Mouse (Mus musculus) midbrain, embryonic 14.5 days (tissue): ENCODE data around the gene Thumpd1. TPM values are rescaled to one million over a fixed set of nuclear protein-coding genes. Genes with fewer than 3 reads are reported as not detected.
"Not testable (repeated sequence)": the region's sequence is repeated elsewhere in the genome, so short reads cannot be mapped to it uniquely, and the experiment has no call there.

ENCODE experiments used
- ATAC-seq: fragments of 200-750 bp; cut with Nextera tagmentation; 2 replicates; pipeline ENCODE4 v1.8.0; 2017; ENCODE audit warnings: moderate number of reproducible peaks, moderate library complexity; ENCODE audit not compliant: low FRiP score, low TSS enrichment
- DNase-seq: peaks from one replicate; pipeline ENCODE4 v3.0.0-alpha.2; 2015
- H3K27ac ChIP-seq: fragments of 300-500 bp; sonication (generic); replicated peaks from 2 replicates; pipeline ENCODE4 v1.5.1; 2014; ENCODE audit warnings: mild to moderate bottlenecking, low read depth, low read length, moderate library complexity
- H3K27me3 ChIP-seq: fragments of 300-500 bp; sonication (generic); 2 replicates; pipeline ENCODE4 v1.6.1; 2014; ENCODE audit warnings: low read length, control low read depth, mixed read lengths; ENCODE audit not compliant: control insufficient read depth, insufficient read depth
- H3K36me3 ChIP-seq: fragments of 300-500 bp; sonication (generic); 2 replicates; pipeline ENCODE4 v1.6.1; 2014; ENCODE audit warnings: low read length, control low read depth; ENCODE audit not compliant: control insufficient read depth, insufficient read depth
- H3K4me1 ChIP-seq: fragments of 300-500 bp; sonication (generic); 2 replicates; pipeline ENCODE4 v1.6.1; 2014; ENCODE audit warnings: mild to moderate bottlenecking, antibody characterized with exemption, low read length, control low read depth; ENCODE audit not compliant: control insufficient read depth, insufficient read depth
- H3K4me2 ChIP-seq: fragments of 300-500 bp; sonication (generic); 2 replicates; pipeline ENCODE4 v1.6.1; 2014; ENCODE audit warnings: mild to moderate bottlenecking, low read length, moderate library complexity
- H3K4me3 ChIP-seq: fragments of 300-500 bp; sonication (generic); replicated peaks from 2 replicates; pipeline ENCODE4 v1.5.1; 2014; ENCODE audit warnings: low read depth, low read length
- H3K9ac ChIP-seq: fragments of 300-500 bp; sonication (generic); replicated peaks from 2 replicates; pipeline ENCODE4 v1.6.1; 2014; ENCODE audit warnings: mild to moderate bottlenecking, low read length, moderate library complexity
- H3K9me3 ChIP-seq: fragments of 300-500 bp; sonication (generic); 2 replicates; pipeline ENCODE4 v1.6.1; 2016; ENCODE audit warnings: low read length, control low read depth, mixed read lengths; ENCODE audit not compliant: control insufficient read depth
- WGBS: fragments of 180-500 bp; shearing (Covaris S2); extraction: QIAGEN DNeasy Blood & Tissue Kit; methylation state at CpG from one replicate; pipeline ENCODE4 v1.1.7; 2014; 5-methylcytosine and 5-hydroxymethylcytosine counted together
- polyA plus RNA-seq: library from polyadenylated mRNA; unstranded; fragments of >200 nt; fragmentation: Nextera tagmentation; extraction: Ambion mirVana; gene quantifications from 2 replicates; pipeline ENCODE4 v1.2.1, GENCODE M21; 2014

Gene Thumpd1
- polyA plus RNA-seq, 1 experiment from 2014 or later, result 94.4 TPM

GRCm38 (mm10) chr7:119745869-119746268 is 25.3 kb upstream of the Thumpd1 start:
- ATAC-seq (no peak), DNase-seq (no peak)
- no peak overlapping the region for H3K4me2 ChIP-seq
- no peak overlapping the region for H3K27ac ChIP-seq
- no peaks in the 10 kb centered on the region for H3K27me3 ChIP-seq
- H3K4me3 ChIP-seq, result no peak overlapping the region
- no peaks in the 10 kb centered on the region for H3K36me3 ChIP-seq
- H3K9me3 ChIP-seq, result no peaks in the 10 kb centered on the region
- no peak overlapping the region for H3K9ac ChIP-seq
- WGBS, result 84% methylated on average over 1 of the region's 1 CpGs
- peaks cover 5% of the 10 kb centered on the region; the same call in 1 of the 2 replicates for H3K4me1 ChIP-seq

GRCm38 (mm10) chr7:119744321-119744720 is 23.7 kb upstream of the Thumpd1 start:
- no peaks in the 10 kb centered on the region for H3K36me3 ChIP-seq
- H3K4me1 ChIP-seq, result peaks cover 5% of the 10 kb centered on the region; the same call in 1 of the 2 replicates
- peak overlapping the region; percentile 38 for H3K4me2 ChIP-seq
- H3K27ac ChIP-seq, result no peak overlapping the region
- H3K4me3 ChIP-seq, result no peak overlapping the region
- no peak for ATAC-seq
- no peak overlapping the region for H3K9ac ChIP-seq
- peak; percentile 48 for DNase-seq
- WGBS, result 4% methylated on average over 34 of the region's 34 CpGs
- H3K9me3 ChIP-seq, result no peaks in the 10 kb centered on the region
- no peaks in the 10 kb centered on the region for H3K27me3 ChIP-seq

GRCm38 (mm10) chr7:119739798-119740468 is 19.3 kb upstream of the Thumpd1 start:
- peak; percentile 37 for DNase-seq
- 2% methylated on average over 29 of the region's 44 CpGs for WGBS
- H3K27me3 ChIP-seq, H3K4me1 ChIP-seq, H3K9ac ChIP-seq, H3K9me3 ChIP-seq, H3K36me3 ChIP-seq, H3K27ac ChIP-seq: not testable (repeated sequence)
- peak; percentile 75; the same call in 1 of the 2 replicates for ATAC-seq
- H3K4me3 ChIP-seq, result peak overlapping the region; percentile 35
- peak overlapping the region; percentile 51 for H3K4me2 ChIP-seq

GRCm38 (mm10) chr7:119738877-119739276 is 18.3 kb upstream of the Thumpd1 start:
- Histone ChIP-seq H3K4me1 (no peaks in the 10 kb centered on the region), H3K4me3 (no peak overlapping the region), H3K36me3 (no peaks in the 10 kb centered on the region), H3K9me3 (no peaks in the 10 kb centered on the region), H3K27ac (no peak overlapping the region), H3K27me3 (no peaks in the 10 kb centered on the region), H3K4me2 (no peak overlapping the region), H3K9ac (no peak overlapping the region)
- no peak for DNase-seq
- 89% methylated on average over 2 of the region's 2 CpGs for WGBS
- ATAC-seq, result no peak

GRCm38 (mm10) chr7:119731262-119731661 is 10.7 kb upstream of the Thumpd1 start:
- ATAC-seq, H3K9ac ChIP-seq, H3K9me3 ChIP-seq, H3K4me2 ChIP-seq, H3K4me3 ChIP-seq, H3K4me1 ChIP-seq, H3K27ac ChIP-seq, H3K36me3 ChIP-seq, H3K27me3 ChIP-seq: not testable (repeated sequence)
- 90% methylated on average over 4 of the region's 4 CpGs for WGBS
- peak; percentile 26 for DNase-seq

- DNase-seq, result no peak
- Histone ChIP-seq H3K27ac (no peak overlapping the region), H3K9me3 (no peaks in the 10 kb centered on the region), H3K36me3 (no peaks in the 10 kb centered on the region), H3K4me2 (no peak overlapping the region), H3K27me3 (no peaks in the 10 kb centered on the region), H3K4me1 (no peaks in the 10 kb centered on the region), H3K4me3 (no peak overlapping the region), H3K9ac (no peak overlapping the region)
- WGBS, result 99% methylated on average over 2 of the region's 2 CpGs
- ATAC-seq, result no peak
These were observed 7.0 kb upstream of the Thumpd1 start for GRCm38 (mm10) chr7:119727621-119728020.

GRCm38 (mm10) chr7:119720947-119721310 is 331 bp upstream of the Thumpd1 start:
- H3K9me3 ChIP-seq, result no peaks in the 10 kb centered on the region
- peak overlapping the region; percentile 72 for H3K27ac ChIP-seq
- H3K27me3 ChIP-seq, result no peaks in the 10 kb centered on the region
- WGBS, result 13% methylated on average over 8 of the region's 8 CpGs
- H3K4me3 ChIP-seq, result peak overlapping the region; percentile 95
- peak overlapping the region; percentile 75 for H3K4me2 ChIP-seq
- peaks cover 30% of the 10 kb centered on the region for H3K36me3 ChIP-seq
- DNase-seq (no peak), ATAC-seq (peak; percentile 57)
- peak overlapping the region; percentile 81 for H3K9ac ChIP-seq
- peaks cover 5% of the 10 kb centered on the region for H3K4me1 ChIP-seq

- no peak for ATAC-seq
- peaks cover 40% of the 10 kb centered on the region for H3K36me3 ChIP-seq
- WGBS, result 94% methylated on average over 7 of the region's 7 CpGs
- H3K4me1 ChIP-seq, result no peaks in the 10 kb centered on the region
- no peak overlapping the region for H3K27ac ChIP-seq
- no peak overlapping the region for H3K9ac ChIP-seq
- no peak overlapping the region for H3K4me3 ChIP-seq
- no peak overlapping the region for H3K4me2 ChIP-seq
- H3K27me3 ChIP-seq, result no peaks in the 10 kb centered on the region
- H3K9me3 ChIP-seq, result no peaks in the 10 kb centered on the region
- no peak for DNase-seq
These were observed 6.5 kb downstream of the Thumpd1 start for GRCm38 (mm10) chr7:119714111-119714510.

- H3K27ac ChIP-seq, result no peak overlapping the region
- 86% methylated on average over 1 of the region's 1 CpGs for WGBS
- no peak for DNase-seq
- no peaks in the 10 kb centered on the region for H3K4me1 ChIP-seq
- H3K4me2 ChIP-seq, result no peak overlapping the region
- H3K9me3 ChIP-seq, result no peaks in the 10 kb centered on the region
- no peak overlapping the region for H3K4me3 ChIP-seq
- H3K9ac ChIP-seq, result no peak overlapping the region
- no peaks in the 10 kb centered on the region for H3K27me3 ChIP-seq
- ATAC-seq, result no peak
- no peaks in the 10 kb centered on the region for H3K36me3 ChIP-seq
These were observed 25.7 kb downstream of the Thumpd1 start for GRCm38 (mm10) chr7:119694926-119695325.
